Mouse (Mus musculus) lung, postnatal 36 days (tissue): ENCODE measurements around the gene Gsk3a.
A peak's percentile ranks its signal among the peaks of the same experiment; 100 is the strongest.

Experiments used
- DNase-seq: peaks from one replicate; pipeline ENCODE4 v3.0.0; 2022; ENCODE audit warnings: mixed read lengths

Gene Gsk3a

GRCm38 (mm10) chr7:25220457-25221101 lies 17.1 kb downstream of the Gsk3a start, which contains the start of gene Dedd2:
Gene Dedd2, minus strand, starts transcription at chr7:25220615.
- DNase-seq = peak; percentile 57

- peak; percentile 98 for DNase-seq
These were observed 17.7 kb downstream of the Gsk3a start for GRCm38 (mm10) chr7:25219756-25220456.

GRCm38 (mm10) chr7:25219416-25219750 lies 18.3 kb downstream of the Gsk3a start:
- DNase-seq = no peak

GRCm38 (mm10) chr7:25218705-25219415 lies 18.8 kb downstream of the Gsk3a start:
- DNase-seq = peak; percentile 47

- peak; percentile 61 for DNase-seq
These were observed 19.8 kb downstream of the Gsk3a start for GRCm38 (mm10) chr7:25217653-25218395.

- no peak for DNase-seq
These were observed 23.5 kb downstream of the Gsk3a start for GRCm38 (mm10) chr7:25214172-25214571.

- no peak for DNase-seq
These were observed 24.6 kb downstream of the Gsk3a start for GRCm38 (mm10) chr7:25213099-25213498.

- no peak for DNase-seq
These were observed 27.2 kb downstream of the Gsk3a start for GRCm38 (mm10) chr7:25210482-25210881.

GRCm38 (mm10) chr7:25209161-25209622 lies 28.5 kb downstream of the Gsk3a start:
- DNase-seq = peak; percentile 53

- peak; percentile 63 for DNase-seq
These were observed 31.4 kb downstream of the Gsk3a start for GRCm38 (mm10) chr7:25206094-25206830.

GRCm38 (mm10) chr7:25205355-25206093 lies 32.1 kb downstream of the Gsk3a start:
- DNase-seq = peak; percentile 62

GRCm38 (mm10) chr7:25203624-25204023 lies 34.0 kb downstream of the Gsk3a start:
- no peak for DNase-seq

GRCm38 (mm10) chr7:25197384-25198018 lies 40.1 kb downstream of the Gsk3a start:
- peak; percentile 80 for DNase-seq

- no peak for DNase-seq
These were observed 41.5 kb downstream of the Gsk3a start for GRCm38 (mm10) chr7:25196107-25196506.

GRCm38 (mm10) chr7:25195148-25195547 lies 42.5 kb downstream of the Gsk3a start:
- DNase-seq = no peak

GRCm38 (mm10) chr7:25192110-25192509 lies 45.5 kb downstream of the Gsk3a start:
- DNase-seq = no peak

GRCm38 (mm10) chr7:25190806-25191205 lies 46.8 kb downstream of the Gsk3a start:
- DNase-seq = no peak

GRCm38 (mm10) chr7:25187662-25188650 lies 49.7 kb downstream of the Gsk3a start:
- DNase-seq = peak; percentile 91

GRCm38 (mm10) chr7:25184091-25184490 lies 53.6 kb downstream of the Gsk3a start:
- no peak for DNase-seq

- DNase-seq = no peak
These were observed 55.8 kb downstream of the Gsk3a start for GRCm38 (mm10) chr7:25181814-25182213.
